Comparison of ENCODE assay signal across 37 mouse cellular contexts in the genomic region with DNA sequence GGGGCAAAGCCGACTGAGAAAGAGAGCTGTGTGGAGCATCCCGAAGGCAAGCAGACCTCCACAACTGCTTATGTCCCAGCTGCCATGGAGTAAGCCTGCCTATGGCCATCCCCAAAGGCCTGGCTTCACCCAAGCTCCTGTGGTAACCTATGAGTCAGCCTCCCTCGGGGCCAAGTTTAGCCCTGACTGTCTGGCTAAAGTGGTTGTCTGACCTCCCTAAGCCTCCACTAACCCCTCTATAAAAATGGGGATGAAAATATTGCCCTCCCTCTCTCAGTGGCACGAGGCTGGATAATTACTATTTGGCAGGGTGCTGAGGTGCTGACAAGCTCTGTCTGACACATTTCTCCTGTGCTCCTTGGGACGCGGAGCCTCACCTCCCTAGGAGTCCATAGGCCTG. TPM values are rescaled to one million over a fixed set of nuclear protein-coding genes. Genes with fewer than 3 reads are reported as not detected.
DNase-seq lines count a peak whose midpoint lies in the region; ATAC-seq lines count a peak whose summit lies in the region.
"Had no signal": no experiment of that assay in that cellular context is flagged by ENCODE, and none has a peak within 500 bp of the region (broad histone marks: within the 10 kb centered on the region; RNA-seq: fewer than 3 reads in every experiment).

Elf5 (plus strand) TSS at position 341 of the 400 bp plus-strand sequence.

- H3K4me2 ChIP-seq in hindbrain, embryonic 16.5 days (ENCODE audit: low read length) = no peak within 1 kb of the TSS
- H3K4me2 ChIP-seq: heart, embryonic 13.5 days; hindbrain, embryonic 14.5 days; liver, embryonic 12.5 days; midbrain, embryonic 11.5 days; neural tube, embryonic 12.5 days had no signal

- H3K4me3 ChIP-seq in hindbrain, embryonic 16.5 days (ENCODE audit: low read length) = no peak within 1 kb of the TSS
- H3K4me3 ChIP-seq: forebrain, embryonic 10.5 days; gastrocnemius, adult 2 months; heart, adult 2 months; heart, embryonic 13.5 days; layer of hippocampus, adult 2 months; liver, embryonic 12.5 days; neural tube, embryonic 12.5 days had no signal

- peak; percentile 18 for DNase-seq in adrenal gland, postnatal 10 days
- DNase-seq in adrenal gland, adult 8-10 months = no peak
- no peak for DNase-seq in urinary bladder, adult 2 months (ENCODE audit: low spot score)
- no peak for DNase-seq in urinary bladder, adult 18-20 months (ENCODE audit: low spot score in 2 of 2)
- peak; percentile 37 for DNase-seq in adrenal gland, postnatal 14 days
- no peak for DNase-seq in cerebellum, adult 9-10 months
- DNase-seq: B cell, adult 2 months; cerebellum, adult 18-20 months; cerebellum, postnatal 25 days; gastrocnemius, adult 2 months; heart, adult 2 months; heart, postnatal 10 days; kidney, adult 11 months; kidney, postnatal 36 days; left cerebral cortex, postnatal 4 days; liver, postnatal 0 days; lung, postnatal 10 days; right cerebral cortex, postnatal 4 days; thymus, adult 2 months; thymus, postnatal 4 days had no signal

- H3K27ac ChIP-seq in hindbrain, embryonic 16.5 days (ENCODE audit: low read depth, low read length) = no peak within 1 kb of the TSS
- H3K27ac ChIP-seq: forebrain, embryonic 10.5 days; gastrocnemius, adult 2 months; heart, adult 2 months; heart, embryonic 13.5 days; hindbrain, embryonic 14.5 days; layer of hippocampus, adult 2 months; liver, embryonic 12.5 days; neural tube, embryonic 12.5 days had no signal

- H3K27me3 ChIP-seq in hindbrain, embryonic 16.5 days (replicated peaks; ENCODE audit: control insufficient read depth, insufficient read depth, low read length) = no peaks in the 10 kb centered on the region
- H3K27me3 ChIP-seq: CH12.LX; liver, embryonic 12.5 days; neural tube, embryonic 12.5 days had no signal

- H3K9ac ChIP-seq in hindbrain, embryonic 16.5 days (ENCODE audit: low read depth, low read length) = no peak within 1 kb of the TSS
- H3K9ac ChIP-seq: heart, embryonic 13.5 days; hindbrain, embryonic 14.5 days; liver, embryonic 12.5 days; liver, postnatal 0 days; neural tube, embryonic 12.5 days had no signal

- no peak for ATAC-seq in megakaryocyte, adult 5-6 weeks (ENCODE audit: poor library complexity, severe bottlenecking)
- no peak for ATAC-seq in hindbrain, embryonic 16.5 days
- ATAC-seq: forebrain, embryonic 16.5 days; inflammation-experienced regulatory T-cells, adult 6 months; liver, embryonic 12.5 days; liver, postnatal 0 days; midbrain, embryonic 16.5 days had no signal

- no peaks in the 10 kb centered on the region for H3K9me3 ChIP-seq in hindbrain, embryonic 16.5 days (ENCODE audit: control insufficient read depth, low read length)
- H3K9me3 ChIP-seq: forebrain, embryonic 10.5 days; heart, embryonic 13.5 days; liver, embryonic 12.5 days; neural tube, embryonic 12.5 days had no signal

- no peaks in the 10 kb centered on the region for H3K36me3 ChIP-seq in hindbrain, embryonic 16.5 days (ENCODE audit: control insufficient read depth, insufficient read depth, low read length)
- H3K36me3 ChIP-seq: forebrain, embryonic 10.5 days; heart, embryonic 13.5 days; liver, embryonic 12.5 days; neural tube, embryonic 12.5 days had no signal

- WGBS in hindbrain, embryonic 16.5 days = 84% methylated on average over 6 of the region's 6 CpGs

- H3K4me1 ChIP-seq in hindbrain, embryonic 16.5 days (ENCODE audit: control insufficient read depth, insufficient read depth, low read depth, low read length) = no peaks in the 10 kb centered on the region
- H3K4me1 ChIP-seq: liver, embryonic 12.5 days had no signal

RNA-seq across cellular contexts. Expression of gene Elf5, which starts in this region (rescaled TPM):
- total RNA-seq in adrenal gland, postnatal 10 days (2021) = not detected
- total RNA-seq in adrenal gland, adult 8-10 months (2022) = not detected
- 17.2 and 21.2 TPM in 2 replicates for polyA plus RNA-seq in urinary bladder, adult 2 months (2012; rRNA removed)
- not detected in 2 replicates for total RNA-seq in adrenal gland, postnatal 14 days (2021)
- 0.04 TPM in 1 of 2 replicates, not detected in the other for total RNA-seq in megakaryocyte, adult 5-6 weeks (2015)
- not detected in 2 replicates for total RNA-seq in megakaryocyte, adult 5-6 weeks (2017)
- polyA plus RNA-seq in hindbrain, embryonic 16.5 days (2015; fragmentation: Nextera tagmentation; extraction: Ambion mirVana) = not detected in 2 replicates
- total RNA-seq: CH12.LX; gastrocnemius, adult 2 months; gastrocnemius, postnatal 4 days; heart, adult 2 months; heart, postnatal 10 days; hematopoietic stem cell, adult 5-6 weeks; megakaryocyte progenitor cell, adult 5-6 weeks had no signal
- polyA plus RNA-seq: forebrain, embryonic 16.5 days; heart, embryonic 13.5 days; hindbrain, embryonic 14.5 days; inflammation-experienced regulatory T-cells, adult 6 months; liver, embryonic 12.5 days; liver, postnatal 0 days; midbrain, embryonic 11.5 days; midbrain, embryonic 16.5 days; neural tube, embryonic 12.5 days; spleen, adult 2 months had no signal

Comparison
In these comparisons a context has a peak if more than half of its experiments do, and no peak if none do; other contexts are left out.
1. RNA of gene Elf5 (polyA plus RNA-seq): 17.2 to 21.2 TPM in urinary bladder, adult 2 months; not detected in hindbrain, embryonic 16.5 days; every median in the first group is over 10 times any median in the second.
2. Peak in DNase-seq in adrenal gland, postnatal 10 days; RNA of the gene not detected or under 1 TPM.
3. Peak in DNase-seq in adrenal gland, postnatal 14 days; RNA of the gene not detected or under 1 TPM.